In genomic region chr11:119919897-119920296, GRCm38 (mm10) we compare ENCODE assay signal across 8 mouse cellular contexts. TPM values are rescaled to one million over a fixed set of nuclear protein-coding genes. Genes with fewer than 3 reads are reported as not detected.
DNase-seq lines count a peak whose midpoint lies in the region; ATAC-seq lines count a peak whose summit lies in the region.

No protein-coding gene starts in this region.

- intact Hi-C loops in heart, postnatal 10 days (cut with DNase I) = no loop called here

- ATAC-seq in cerebellum, adult (ENCODE audit: insufficient number of reproducible peaks, low FRiP score, low TSS enrichment) = no peak
- no peak; the same call in 1 of the 2 replicates for ATAC-seq in liver, embryonic 11.5 days (replicated peaks; ENCODE audit: low FRiP score)

- no peak overlapping the region for H3K9ac ChIP-seq in liver, embryonic 11.5 days (ENCODE audit: low read depth, low read length)

- no peak overlapping the region for H3K4me2 ChIP-seq in liver, embryonic 11.5 days

- peaks cover 12% of the 10 kb centered on the region for H3K4me1 ChIP-seq in liver, embryonic 11.5 days (replicated peaks; ENCODE audit: control insufficient read depth, insufficient read depth, low read length)

- H3K9me3 ChIP-seq in liver, embryonic 11.5 days (ENCODE audit: control insufficient read depth, low read length) = no peaks in the 10 kb centered on the region

- no peak overlapping the region for H3K4me3 ChIP-seq in liver, embryonic 11.5 days (ENCODE audit: low read depth, low read length)

- WGBS in liver, embryonic 11.5 days = 67% methylated on average over 8 of the region's 8 CpGs

- peak; percentile 62 for DNase-seq in cerebellum, adult 11 months
- DNase-seq in right cerebral cortex, adult 2 months (ENCODE audit: low spot score in 2 of 2) = peak; percentile 73 to 78
- no peak for DNase-seq in right cerebral cortex, adult 18-20 months
- DNase-seq in cerebellum, postnatal 14 days = peak; percentile 81 to 96
- DNase-seq in heart, postnatal 10 days = peak; percentile 53 to 89
- peak; percentile 74 for DNase-seq in liver, embryonic 11.5 days (ENCODE audit: low spot score)
- peak; percentile 85 for DNase-seq in right cerebral cortex, postnatal 4 days

- peaks cover 29% of the 10 kb centered on the region for H3K36me3 ChIP-seq in liver, embryonic 11.5 days (ENCODE audit: control insufficient read depth, insufficient read depth, low read length)

- no peaks in the 10 kb centered on the region for H3K27me3 ChIP-seq in liver, embryonic 11.5 days (replicated peaks; ENCODE audit: control insufficient read depth, insufficient read depth, low read length)

- H3K27ac ChIP-seq in liver, embryonic 11.5 days (ENCODE audit: low read depth, low read length) = no peak overlapping the region

RNA-seq across cellular contexts. Expression of gene Chmp6, which starts 6.7 kb away (rescaled TPM):
- 10 to 100 TPM; 36.2 to 36.3 TPM for total RNA-seq in heart, postnatal 10 days (2021)
- 70.1 and 77.2 TPM in 2 replicates for polyA plus RNA-seq in liver, embryonic 11.5 days (2014; fragmentation: Nextera tagmentation; extraction: Ambion mirVana)

RNA-seq across cellular contexts. Expression of gene Baiap2, which starts 22.7 kb away (rescaled TPM):
- 10 to 100 TPM in 1 of 2 experiments, 1 to 10 TPM in 1; 6.9 to 12.7 TPM for total RNA-seq in heart, postnatal 10 days (2021)
- polyA plus RNA-seq in liver, embryonic 11.5 days (2014; fragmentation: Nextera tagmentation; extraction: Ambion mirVana) = 9.7 and 10.2 TPM in 2 replicates
